Mouse (Mus musculus): ENCODE results near the gene Ccr7. TPM values are rescaled to one million over a fixed set of nuclear protein-coding genes. Genes with fewer than 3 reads are reported as not detected.

Gene Ccr7
- polyA plus RNA-seq, 1 experiment: not detected

GRCm38 (mm10) chr11:99099516-99099915 is 55.4 kb downstream of the Ccr7 start:
- no peak overlapping the region for H3K4me3 ChIP-seq (ENCODE audit: insufficient read depth, low read depth, low read length)
- H3K27ac ChIP-seq (replicated peaks; ENCODE audit: low read depth, low read length): no peak overlapping the region
- peaks cover 8% of the 10 kb centered on the region for H3K4me1 ChIP-seq (ENCODE audit: control insufficient read depth, insufficient read depth, insufficient read length, low read length)

DNA sequence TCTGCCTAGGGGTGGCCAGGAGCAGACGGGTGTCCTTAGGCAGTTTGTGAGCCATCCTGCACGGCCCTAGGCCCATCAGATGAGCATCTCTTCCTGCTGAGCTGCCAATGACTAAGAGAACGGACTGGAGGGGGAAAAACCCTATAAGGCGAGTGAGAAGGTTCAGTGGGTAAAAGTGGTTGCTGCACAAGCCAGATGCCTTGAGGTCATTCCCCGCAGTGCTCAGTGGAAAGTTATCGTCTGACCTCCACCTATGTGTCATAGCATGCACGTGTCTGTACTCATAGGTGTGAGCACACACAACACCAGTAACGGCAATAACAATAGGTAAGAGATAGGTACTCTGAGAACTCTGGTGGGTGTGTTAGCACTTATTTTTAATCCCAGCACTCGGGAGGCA is 56.0 kb downstream of the Ccr7 start:
- Histone ChIP-seq H3K27ac (replicated peaks; ENCODE audit: low read depth, low read length) (no peak overlapping the region), H3K4me3 (ENCODE audit: insufficient read depth, low read depth, low read length) (no peak overlapping the region), H3K4me1 (ENCODE audit: control insufficient read depth, insufficient read depth, insufficient read length, low read length) (peaks cover 8% of the 10 kb centered on the region)

DNA sequence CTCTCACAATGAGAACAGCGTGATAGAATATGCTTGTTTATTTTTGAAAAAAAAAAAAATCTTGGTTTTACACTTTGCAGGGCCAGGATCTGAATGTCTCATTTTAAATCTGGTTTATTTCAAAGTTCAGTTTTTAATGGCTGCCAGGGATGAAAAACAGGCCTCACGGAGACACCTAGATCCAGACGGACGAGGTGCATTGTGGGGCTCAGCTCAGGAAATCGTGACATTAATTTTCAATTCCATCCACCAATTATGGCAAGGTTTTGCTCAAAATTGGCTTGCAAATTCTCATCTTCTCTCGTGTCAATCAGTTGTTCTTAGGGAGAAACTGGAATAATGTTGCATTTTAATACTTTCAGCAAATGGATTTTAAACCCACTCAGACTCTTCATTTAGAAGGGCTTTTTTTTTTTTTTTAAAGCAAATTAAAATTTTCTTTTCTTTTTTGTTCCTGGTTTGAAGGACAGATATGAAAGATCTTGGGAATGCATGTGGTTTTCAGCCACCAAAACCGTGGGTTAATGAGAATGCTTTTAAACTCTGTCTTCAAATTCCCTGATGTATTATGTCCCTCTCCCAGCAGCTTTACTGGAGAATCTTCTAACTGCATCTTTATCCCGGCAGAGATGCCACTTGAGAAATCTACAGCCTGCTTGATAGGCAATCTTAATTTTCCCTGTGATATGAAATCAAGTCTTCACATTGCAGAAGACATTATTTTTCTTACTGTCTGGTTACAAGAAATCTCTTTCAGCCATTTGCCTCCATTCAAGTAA is 57.7 kb downstream of the Ccr7 start:
- Histone ChIP-seq H3K27ac (replicated peaks; ENCODE audit: low read depth, low read length) (no peak overlapping the region), H3K4me1 (ENCODE audit: control insufficient read depth, insufficient read depth, insufficient read length, low read length) (peaks cover 5% of the 10 kb centered on the region; the same call in 1 of the 2 replicates), H3K4me3 (ENCODE audit: insufficient read depth, low read depth, low read length) (no peak overlapping the region)

DNA sequence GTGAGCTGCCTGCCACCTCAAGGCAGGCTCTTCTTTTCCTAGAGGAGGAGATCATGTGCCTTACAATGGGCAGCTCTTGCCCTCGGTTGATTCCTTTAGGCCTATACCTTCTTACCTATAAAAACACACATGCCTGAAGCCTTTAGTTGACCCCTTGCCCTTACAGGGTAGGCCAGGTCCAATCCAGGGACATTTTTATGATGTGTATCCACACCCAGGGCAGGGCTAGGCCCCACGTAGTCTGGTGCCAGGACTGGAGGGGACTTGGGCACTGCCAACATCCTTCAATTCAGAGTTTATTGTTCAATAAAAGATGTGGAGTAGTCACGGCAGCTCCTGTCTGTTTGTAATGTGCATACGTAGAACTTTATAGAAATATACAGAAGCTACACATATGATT is 58.5 kb downstream of the Ccr7 start:
- H3K27ac ChIP-seq (replicated peaks; ENCODE audit: low read depth, low read length): no peak overlapping the region
- H3K4me3 ChIP-seq (ENCODE audit: insufficient read depth, low read depth, low read length): no peak overlapping the region
- peaks cover 5% of the 10 kb centered on the region; the same call in 1 of the 2 replicates for H3K4me1 ChIP-seq (ENCODE audit: control insufficient read depth, insufficient read depth, insufficient read length, low read length)

DNA sequence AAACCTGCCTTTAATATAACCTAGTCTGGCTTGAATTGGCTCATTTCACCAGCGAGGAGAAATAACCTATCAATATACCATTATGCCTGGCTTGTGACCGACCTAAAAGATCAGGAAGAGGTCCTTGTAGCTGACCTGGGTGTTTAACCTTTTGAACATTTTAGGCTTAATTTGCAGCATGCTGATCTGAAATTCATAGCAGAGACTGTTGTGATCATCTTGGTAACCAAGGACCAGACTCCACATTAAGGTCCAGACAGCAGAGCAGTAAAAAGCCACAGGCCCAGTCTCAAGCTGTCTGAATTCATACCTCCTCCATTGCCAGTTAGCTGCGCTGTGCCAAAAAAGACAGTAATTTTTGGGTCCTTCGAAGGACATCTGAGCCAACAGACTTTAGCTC is 59.1 kb downstream of the Ccr7 start:
- H3K4me3 ChIP-seq (ENCODE audit: insufficient read depth, low read depth, low read length): no peak overlapping the region
- H3K4me1 ChIP-seq (ENCODE audit: control insufficient read depth, insufficient read depth, insufficient read length, low read length): peaks cover 5% of the 10 kb centered on the region; the same call in 1 of the 2 replicates
- no peak overlapping the region for H3K27ac ChIP-seq (replicated peaks; ENCODE audit: low read depth, low read length)

DNA sequence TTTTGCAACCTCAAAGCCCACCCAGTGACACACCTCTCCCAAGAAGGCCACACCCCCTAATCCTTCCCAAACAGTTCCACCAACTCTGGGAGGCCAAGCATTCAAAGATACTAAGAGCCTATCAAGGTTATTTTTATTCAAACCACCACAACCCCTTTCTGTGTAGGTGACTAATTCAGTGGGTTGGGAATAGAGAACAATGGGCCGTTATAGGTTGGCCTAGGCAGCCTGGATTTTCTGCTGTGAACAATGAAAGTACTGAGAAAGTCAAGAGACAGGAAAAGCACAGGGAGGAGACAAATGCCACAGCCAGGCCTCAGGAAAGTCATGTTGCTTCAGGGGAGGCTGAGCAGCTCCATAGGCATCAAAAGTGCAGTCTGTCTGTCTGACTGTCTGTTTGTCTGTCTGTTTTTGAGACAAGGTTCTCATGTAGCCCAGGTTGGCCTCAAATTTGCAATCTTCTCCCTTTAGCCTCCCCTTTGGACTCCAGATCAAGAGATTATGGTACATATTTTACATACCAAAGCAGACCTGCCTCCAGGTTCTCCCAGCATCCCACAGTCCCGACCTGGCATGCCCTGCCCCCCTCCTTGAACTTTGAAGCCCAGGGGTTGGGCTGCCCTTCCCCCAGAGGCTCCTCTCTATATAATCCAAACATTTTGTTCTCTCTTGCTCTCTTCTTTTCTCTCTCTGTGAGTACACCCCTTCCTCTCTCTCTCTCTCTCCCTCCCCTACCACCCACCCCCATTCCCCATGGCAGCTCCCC is 59.8 kb downstream of the Ccr7 start:
- H3K27ac ChIP-seq (replicated peaks; ENCODE audit: low read depth, low read length): no peak overlapping the region
- H3K4me3 ChIP-seq (ENCODE audit: insufficient read depth, low read depth, low read length): no peak overlapping the region
- H3K4me1 ChIP-seq (ENCODE audit: control insufficient read depth, insufficient read depth, insufficient read length, low read length): peaks cover 5% of the 10 kb centered on the region; the same call in 1 of the 2 replicates

Other genes with a start within 250 kb of the Ccr7 start
- 0.28 and 1.7 TPM in 2 replicates for gene Cdc6, start 247.3 kb downstream of the Ccr7 start, polyA plus RNA-seq (2012; ENCODE audit: insufficient read depth, insufficient read length, missing spikeins)
- gene Rara, start 227.3 kb downstream of the Ccr7 start, polyA plus RNA-seq (2012; ENCODE audit: insufficient read depth, insufficient read length, missing spikeins): 3.2 and 5.5 TPM in 2 replicates
- not detected in 2 replicates for gene Gjd3, start 172.1 kb downstream of the Ccr7 start, polyA plus RNA-seq (2012; ENCODE audit: insufficient read depth, insufficient read length, missing spikeins)
- gene Top2a, start 130.9 kb downstream of the Ccr7 start, polyA plus RNA-seq (2012; ENCODE audit: insufficient read depth, insufficient read length, missing spikeins): 0.92 and 1.2 TPM in 2 replicates
- 63.5 and 77.4 TPM in 2 replicates for gene Igfbp4, start 113.8 kb downstream of the Ccr7 start, polyA plus RNA-seq (2012; ENCODE audit: insufficient read depth, insufficient read length, missing spikeins)
- gene Tns4, start 65.8 kb downstream of the Ccr7 start, polyA plus RNA-seq (2012; ENCODE audit: insufficient read depth, insufficient read length, missing spikeins): not detected in 2 replicates
- 36.8 and 51.0 TPM in 2 replicates for gene Smarce1, start 75.9 kb upstream of the Ccr7 start, polyA plus RNA-seq (2012; ENCODE audit: insufficient read depth, insufficient read length, missing spikeins)
- gene Krt222, start 89.0 kb upstream of the Ccr7 start, polyA plus RNA-seq (2012; ENCODE audit: insufficient read depth, insufficient read length, missing spikeins): 1.2 and 1.8 TPM in 2 replicates
- gene Krt24, start 130.2 kb upstream of the Ccr7 start, polyA plus RNA-seq (2012; ENCODE audit: insufficient read depth, insufficient read length, missing spikeins): not detected in 2 replicates
- not detected in 2 replicates for gene Krt25, start 167.9 kb upstream of the Ccr7 start, polyA plus RNA-seq (2012; ENCODE audit: insufficient read depth, insufficient read length, missing spikeins)
- gene Krt26, start 182.9 kb upstream of the Ccr7 start, polyA plus RNA-seq (2012; ENCODE audit: insufficient read depth, insufficient read length, missing spikeins): not detected in 2 replicates
- gene Krt27, start 196.0 kb upstream of the Ccr7 start, polyA plus RNA-seq (2012; ENCODE audit: insufficient read depth, insufficient read length, missing spikeins): not detected in 2 replicates
- gene Krt28, start 219.8 kb upstream of the Ccr7 start, polyA plus RNA-seq (2012; ENCODE audit: insufficient read depth, insufficient read length, missing spikeins): not detected in 2 replicates
- 19.3 and 23.2 TPM in 2 replicates for gene Krt10, start 234.3 kb upstream of the Ccr7 start, polyA plus RNA-seq (2012; ENCODE audit: insufficient read depth, insufficient read length, missing spikeins)

All from brown adipose tissue, adult 24 weeks (tissue).